ENCODE assay signal across 8 mouse cellular contexts in genomic region chr17:59013091-59013459, GRCm38 (mm10). TPM values are rescaled to one million over a fixed set of nuclear protein-coding genes. Genes with fewer than 3 reads are reported as not detected.
DNase-seq lines count a peak whose midpoint lies in the region; ATAC-seq and TF ChIP-seq lines count a peak whose summit lies in the region.

Nudt12 (minus strand) TSS chr17:59013372.

- ATAC-seq in heart, embryonic 14.5 days (ENCODE audit: insufficient number of reproducible peaks, insufficient read depth, low FRiP score, low read depth) = peak; percentile 43; the same call in 1 of the 2 replicates
- ATAC-seq in liver, embryonic 11.5 days (replicated peaks; ENCODE audit: low FRiP score) = peak; percentile 87
- ATAC-seq in stomach, embryonic 16.5 days (ENCODE audit: insufficient read depth, low FRiP score) = peak; percentile 92

- peak within 1 kb of the TSS; percentile 82 for H3K9ac ChIP-seq in heart, embryonic 14.5 days (ENCODE audit: low read length)
- peak within 1 kb of the TSS; percentile 83 for H3K9ac ChIP-seq in liver, embryonic 11.5 days (ENCODE audit: low read depth, low read length)
- peak within 1 kb of the TSS; percentile 84 for H3K9ac ChIP-seq in stomach, embryonic 16.5 days (ENCODE audit: low read length)

- H3K4me1 ChIP-seq in forebrain, embryonic 10.5 days = peaks cover 24% of the 10 kb centered on the region
- H3K4me1 ChIP-seq in heart, embryonic 14.5 days (ENCODE audit: control insufficient read depth in 2 of 2, insufficient read depth in 2 of 2, low read length in 2 of 2) = no peaks in the 10 kb centered on the region
- no peaks in the 10 kb centered on the region for H3K4me1 ChIP-seq in liver, embryonic 11.5 days (replicated peaks; ENCODE audit: control insufficient read depth, insufficient read depth, low read length)
- H3K4me1 ChIP-seq in stomach, embryonic 16.5 days (ENCODE audit: control insufficient read depth, insufficient read depth, low read length) = peaks cover 6% of the 10 kb centered on the region; the same call in 1 of the 2 replicates

- DNase-seq in c-Kit-positive CD71-positive TER-119-negative erythroid progenitor cells, embryonic 14.5 days (ENCODE audit: low read depth) = peak; percentile 45
- peak; percentile 65 for DNase-seq in forebrain, embryonic 10.5 days (ENCODE audit: extremely low spot score, low spot score)
- peak; percentile 86 for DNase-seq in kidney, postnatal 14 days
- peak; percentile 66 for DNase-seq in liver, embryonic 11.5 days (ENCODE audit: low spot score)
- peak; percentile 3 for DNase-seq in naive thymus-derived CD4-positive, alpha-beta T cell, adult 2 months (ENCODE audit: low read depth)

- no peaks in the 10 kb centered on the region for H3K79me3 ChIP-seq in C2C12 (ENCODE audit: low read depth)

- H3K9me3 ChIP-seq in forebrain, embryonic 10.5 days = no peaks in the 10 kb centered on the region
- no peaks in the 10 kb centered on the region for H3K9me3 ChIP-seq in heart, embryonic 14.5 days (ENCODE audit: control insufficient read depth, low read length)
- no peaks in the 10 kb centered on the region for H3K9me3 ChIP-seq in liver, embryonic 11.5 days (ENCODE audit: control insufficient read depth, low read length)
- no peaks in the 10 kb centered on the region for H3K9me3 ChIP-seq in stomach, embryonic 16.5 days (replicated peaks; ENCODE audit: control insufficient read depth, low read length)

- H3K4me2 ChIP-seq in heart, embryonic 14.5 days (ENCODE audit: low read length) = peak within 1 kb of the TSS; percentile 80
- H3K4me2 ChIP-seq in liver, embryonic 11.5 days = peak within 1 kb of the TSS; percentile 81
- H3K4me2 ChIP-seq in stomach, embryonic 16.5 days (ENCODE audit: low read depth, low read length) = peak within 1 kb of the TSS; percentile 86

- H3K79me2 ChIP-seq in C2C12 (ENCODE audit: control insufficient read depth, insufficient read depth) = no peaks in the 10 kb centered on the region

- H3K27me3 ChIP-seq in C2C12 (ENCODE audit: control insufficient read depth, insufficient read depth, insufficient read length) = no peaks in the 10 kb centered on the region
- no peaks in the 10 kb centered on the region for H3K27me3 ChIP-seq in forebrain, embryonic 10.5 days (ENCODE audit: poor library complexity, severe bottlenecking)
- H3K27me3 ChIP-seq in heart, embryonic 14.5 days (ENCODE audit: control insufficient read depth, insufficient read depth, low read length) = no peaks in the 10 kb centered on the region
- H3K27me3 ChIP-seq in liver, embryonic 11.5 days (replicated peaks; ENCODE audit: control insufficient read depth, insufficient read depth, low read length) = no peaks in the 10 kb centered on the region
- no peaks in the 10 kb centered on the region for H3K27me3 ChIP-seq in stomach, embryonic 16.5 days (ENCODE audit: control insufficient read depth, insufficient read depth, low read length)

- H3K27ac ChIP-seq in forebrain, embryonic 10.5 days = peak within 1 kb of the TSS; percentile 93
- H3K27ac ChIP-seq in heart, embryonic 14.5 days (replicated peaks in 1 of 2; ENCODE audit: control insufficient read depth in 1 of 2, insufficient read depth in 1 of 2, low read depth in 2 of 2, low read length in 2 of 2) = peak within 1 kb of the TSS; percentile 45 to 67; a peak in 3 of 4 replicates
- peak within 1 kb of the TSS; percentile 38 for H3K27ac ChIP-seq in liver, embryonic 11.5 days (ENCODE audit: low read depth, low read length)
- H3K27ac ChIP-seq in stomach, embryonic 16.5 days (ENCODE audit: low read length) = no peak within 1 kb of the TSS

- TF ChIP-seq CTCF in C2C12 (IDR thresholded peaks at IDR 0.05; ENCODE audit: control insufficient read depth, insufficient read depth, insufficient read length) = no peak

- WGBS in forebrain, embryonic 10.5 days = under 1% methylated on average over 22 of the region's 22 CpGs
- whole genome bisulfite sequencing in heart, embryonic 14.5 days = 1% methylated on average over 22 of the region's 22 CpGs
- WGBS in liver, embryonic 11.5 days = 0% methylated on average over 22 of the region's 22 CpGs
- WGBS in stomach, embryonic 16.5 days = 0% methylated on average over 22 of the region's 22 CpGs

- H3K4me3 ChIP-seq in C2C12 (ENCODE audit: insufficient read depth, poor library complexity, severe bottlenecking) = peak within 1 kb of the TSS; percentile 18
- H3K4me3 ChIP-seq in forebrain, embryonic 10.5 days = peak within 1 kb of the TSS; percentile 66
- H3K4me3 ChIP-seq in heart, embryonic 14.5 days (ENCODE audit: control insufficient read depth in 1 of 2, insufficient read depth in 1 of 2, low read depth in 1 of 2, low read length in 2 of 2) = peak within 1 kb of the TSS; percentile 67 to 98
- H3K4me3 ChIP-seq in liver, embryonic 11.5 days (ENCODE audit: low read depth, low read length) = peak within 1 kb of the TSS; percentile 76
- H3K4me3 ChIP-seq in stomach, embryonic 16.5 days (replicated peaks; ENCODE audit: low read length) = peak within 1 kb of the TSS; percentile 79

- H3ac ChIP-seq in C2C12 (ENCODE audit: control insufficient read depth, insufficient read length, low read depth) = peak within 1 kb of the TSS; percentile 73

- H3K36me3 ChIP-seq in C2C12 (ENCODE audit: control insufficient read depth, insufficient read depth) = no peaks in the 10 kb centered on the region
- H3K36me3 ChIP-seq in forebrain, embryonic 10.5 days (replicated peaks) = 0 out of 2 replicates have a peak, but pooled peaks cover 4% of the 10 kb centered on the region
- 0 out of 2 replicates have a peak, but pooled peaks cover 7% of the 10 kb centered on the region for H3K36me3 ChIP-seq in heart, embryonic 14.5 days (ENCODE audit: control insufficient read depth, insufficient read depth, low read length)
- H3K36me3 ChIP-seq in liver, embryonic 11.5 days (ENCODE audit: control insufficient read depth, insufficient read depth, low read length) = no peaks in the 10 kb centered on the region
- no peaks in the 10 kb centered on the region for H3K36me3 ChIP-seq in stomach, embryonic 16.5 days (ENCODE audit: control insufficient read depth, insufficient read depth, low read length)

TF ChIP-seq in C2C12, 6 proteins besides CTCF, POLR2A, EP300 and RAD21:
- no peak for TF ChIP-seq USF1 (IDR thresholded peaks at IDR 0.05; ENCODE audit: low read depth)
- no peak for TF ChIP-seq CEBPB (IDR thresholded peaks at IDR 0.05; ENCODE audit: low read depth)
- no peak for TF ChIP-seq FOSL1 (IDR thresholded peaks at IDR 0.05; ENCODE audit: insufficient read depth, low read length, poor library complexity, severe bottlenecking)
- TF ChIP-seq MYOG (IDR thresholded peaks at IDR 0.05; ENCODE audit: control insufficient read depth, extremely low read depth, insufficient read length) = no peak
- TF ChIP-seq MAX (IDR thresholded peaks at IDR 0.05) = no peak
- TF ChIP-seq MYOD1 (IDR thresholded peaks at IDR 0.05; ENCODE audit: control insufficient read depth, insufficient read length, low read depth) = no peak

RNA-seq across cellular contexts. Expression of gene Nudt12, which starts in this region (rescaled TPM):
- 0.32 TPM for polyA plus RNA-seq in C2C12 (2012; fragmentation: generic; extraction: Trizol)
- polyA plus RNA-seq in forebrain, embryonic 10.5 days (2016; fragmentation: Nextera tagmentation; extraction: Ambion mirVana) = 7.9 and 8.9 TPM in 2 replicates
- 5.7 and 6.8 TPM in 2 replicates for polyA plus RNA-seq in heart, embryonic 14.5 days (2014; fragmentation: Nextera tagmentation; extraction: Ambion mirVana)
- 8.1 and 11.5 TPM in 2 replicates for polyA plus RNA-seq in liver, embryonic 11.5 days (2014; fragmentation: Nextera tagmentation; extraction: Ambion mirVana)
- polyA plus RNA-seq in stomach, embryonic 16.5 days (2015; fragmentation: Nextera tagmentation; extraction: Ambion mirVana) = 7.0 and 8.0 TPM in 2 replicates

Comparison
In these comparisons a context has a peak if more than half of its experiments do, and no peak if none do; other contexts are left out.
1. H3K4me3 ChIP-seq: peak in every context shown above with its lines; median percentile 82 in heart, embryonic 14.5 days; 79 in stomach, embryonic 16.5 days; 76 in liver, embryonic 11.5 days; 66 in forebrain, embryonic 10.5 days; 18 in C2C12.
2. DNase-seq: peak in every context shown above with its lines; median percentile 86 in kidney, postnatal 14 days; 66 in liver, embryonic 11.5 days; 65 in forebrain, embryonic 10.5 days; 45 in c-Kit-positive CD71-positive TER-119-negative erythroid progenitor cells, embryonic 14.5 days; 3 in naive thymus-derived CD4-positive, alpha-beta T cell, adult 2 months.